Mouse (Mus musculus): ENCODE data around the gene Zfp653. TPM values are rescaled to one million over a fixed set of nuclear protein-coding genes. Genes with fewer than 3 reads are reported as not detected.

Zfp653 gene
- total RNA-seq, 2 experiments from 2014 or later, result 5.9 to 7.3 TPM

DNA sequence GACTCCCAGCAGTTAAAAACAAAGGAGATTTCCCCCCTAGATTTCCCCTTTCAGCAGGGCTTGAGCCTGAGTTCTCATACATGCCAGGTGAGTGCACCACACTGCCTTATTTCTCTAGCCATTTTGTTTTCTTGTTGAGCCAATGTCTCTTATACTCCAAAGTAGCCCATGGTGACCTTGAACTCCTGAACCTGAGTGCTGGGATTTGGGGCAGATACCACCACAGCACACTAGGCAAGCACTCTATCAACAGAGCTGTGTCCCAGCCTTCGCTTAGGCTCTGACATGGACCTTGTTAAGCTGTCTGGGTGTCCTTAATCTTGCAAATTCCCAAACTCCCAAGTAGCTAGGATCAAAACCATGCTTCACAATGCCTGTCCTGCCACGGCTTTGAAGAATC lies 29.3 kb downstream of the Zfp653 start:
- DNase-seq, result no peak
- intact Hi-C loops (cut with DNase I), result no loop called here

DNA sequence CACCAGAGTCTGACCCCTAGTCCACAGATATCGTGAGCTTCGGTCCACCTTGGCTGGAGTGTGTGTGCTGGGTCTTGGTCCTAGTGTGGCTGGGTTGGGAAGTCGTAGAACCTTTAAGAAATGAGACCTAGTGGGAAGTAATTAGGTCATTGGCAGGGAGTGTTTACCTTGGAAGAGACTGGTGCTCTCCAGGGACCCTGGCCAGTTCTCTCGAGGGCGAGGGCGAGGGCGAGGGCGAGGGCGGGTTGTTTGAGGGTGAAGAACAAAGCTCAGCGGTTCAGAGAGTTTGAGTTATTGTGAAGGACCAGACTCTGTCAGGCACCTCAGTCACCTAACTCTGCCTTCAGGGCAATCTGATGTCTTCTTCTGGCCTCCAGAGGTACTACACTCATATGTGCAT lies 33.4 kb downstream of the Zfp653 start:
- DNase-seq, result no peak
- intact Hi-C loops (cut with DNase I), result no loop called here

DNA sequence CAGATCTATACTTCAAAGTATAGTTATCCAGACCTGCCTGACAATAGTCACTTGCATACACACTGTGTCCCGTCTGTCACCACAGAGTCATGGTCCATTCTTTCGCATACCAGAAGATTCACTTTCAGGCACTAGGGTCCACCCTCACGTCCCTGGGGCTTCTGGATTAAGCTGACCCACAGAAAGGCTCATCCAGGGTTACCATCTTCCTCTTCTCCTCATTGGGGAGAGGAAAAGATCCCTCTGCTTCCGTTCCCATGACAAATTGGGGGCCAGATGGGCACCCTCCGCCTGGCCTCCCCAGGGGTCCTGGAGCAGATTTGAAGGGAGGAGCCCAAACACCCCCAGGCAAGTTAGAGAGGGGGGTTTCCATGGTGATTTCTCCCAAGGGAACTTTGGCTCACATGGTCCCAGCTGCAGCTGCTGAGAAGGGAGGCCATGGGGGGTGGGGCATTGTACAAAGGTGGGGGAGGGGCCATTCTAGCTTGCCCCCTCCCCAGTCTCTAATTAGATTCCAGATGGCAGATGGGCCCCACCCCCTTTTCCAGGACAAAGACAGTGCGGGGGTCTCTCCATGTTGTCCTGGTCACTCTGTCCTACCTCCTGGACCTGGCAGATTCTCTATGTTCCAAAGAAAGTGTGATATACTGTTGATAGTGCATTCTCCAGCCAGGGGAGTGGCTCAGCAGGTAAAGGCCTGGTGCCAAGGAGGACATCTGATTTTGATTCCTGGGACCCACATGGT lies 35.7 kb downstream of the Zfp653 start:
- intact Hi-C loops (cut with DNase I), result no loop called here
- no peak for DNase-seq

DNA sequence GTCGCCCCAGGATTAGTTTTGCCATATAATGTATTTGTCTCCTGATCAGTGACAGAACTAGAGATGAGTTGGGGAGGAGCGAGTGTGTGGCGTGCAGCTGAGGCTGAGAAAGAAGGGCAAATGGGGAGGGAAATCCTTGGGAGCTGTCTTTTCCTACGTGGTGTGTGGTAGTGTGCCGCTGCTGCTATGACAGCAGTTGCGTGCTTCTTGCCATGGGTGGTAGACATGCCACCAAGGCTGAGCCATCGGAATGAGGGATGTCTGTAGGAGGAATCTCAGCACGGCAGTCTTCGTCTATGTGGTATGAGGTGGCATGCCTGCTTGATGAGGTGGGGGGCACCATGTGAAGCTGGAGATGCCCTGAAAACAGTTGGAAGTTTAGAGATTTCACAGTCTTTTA lies 40.8 kb downstream of the Zfp653 start:
- intact Hi-C loops (cut with DNase I), result no loop called here
- no peak for DNase-seq

DNA sequence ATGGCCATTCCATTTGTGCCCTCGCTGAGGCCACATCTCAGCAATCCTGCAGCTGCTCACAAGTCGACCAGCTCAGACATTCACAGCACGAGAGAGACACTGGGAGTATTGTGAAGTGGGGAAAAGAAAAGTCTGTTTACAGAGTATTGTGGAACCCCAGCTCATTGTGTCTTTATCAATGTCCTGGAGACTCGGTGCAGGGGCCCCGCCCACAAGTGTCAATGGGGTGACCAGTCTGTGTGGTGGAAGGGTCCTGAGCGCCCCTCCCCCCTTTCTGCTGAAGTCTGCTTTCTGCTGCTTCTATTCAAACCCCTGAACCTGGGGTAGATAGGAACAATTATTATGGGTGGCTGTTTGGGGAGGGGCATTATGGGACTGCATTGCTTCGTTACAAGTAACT lies 42.7 kb downstream of the Zfp653 start:
- no peak for DNase-seq
- intact Hi-C loops (cut with DNase I), result no loop called here

DNA sequence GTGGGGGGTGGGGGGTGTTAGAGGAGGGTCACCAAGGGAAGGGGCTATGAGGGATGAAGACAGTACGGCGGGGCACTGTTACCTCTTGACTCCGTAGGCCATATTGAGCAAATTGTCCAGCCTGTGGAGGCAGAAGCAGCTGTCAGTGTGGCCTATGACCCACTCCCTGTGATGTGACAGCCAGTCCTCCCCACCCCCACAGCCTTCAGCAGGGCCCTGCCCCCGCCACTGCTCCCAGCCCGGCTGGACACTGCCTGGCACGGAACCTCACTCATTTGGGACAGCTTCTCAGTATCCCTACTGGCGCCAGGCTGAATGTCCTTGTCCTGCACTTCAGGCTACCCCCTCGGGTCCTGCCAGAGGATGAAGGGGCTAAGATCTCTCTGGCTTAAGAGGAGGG lies 46.6 kb downstream of the Zfp653 start:
- no peak for DNase-seq

DNA sequence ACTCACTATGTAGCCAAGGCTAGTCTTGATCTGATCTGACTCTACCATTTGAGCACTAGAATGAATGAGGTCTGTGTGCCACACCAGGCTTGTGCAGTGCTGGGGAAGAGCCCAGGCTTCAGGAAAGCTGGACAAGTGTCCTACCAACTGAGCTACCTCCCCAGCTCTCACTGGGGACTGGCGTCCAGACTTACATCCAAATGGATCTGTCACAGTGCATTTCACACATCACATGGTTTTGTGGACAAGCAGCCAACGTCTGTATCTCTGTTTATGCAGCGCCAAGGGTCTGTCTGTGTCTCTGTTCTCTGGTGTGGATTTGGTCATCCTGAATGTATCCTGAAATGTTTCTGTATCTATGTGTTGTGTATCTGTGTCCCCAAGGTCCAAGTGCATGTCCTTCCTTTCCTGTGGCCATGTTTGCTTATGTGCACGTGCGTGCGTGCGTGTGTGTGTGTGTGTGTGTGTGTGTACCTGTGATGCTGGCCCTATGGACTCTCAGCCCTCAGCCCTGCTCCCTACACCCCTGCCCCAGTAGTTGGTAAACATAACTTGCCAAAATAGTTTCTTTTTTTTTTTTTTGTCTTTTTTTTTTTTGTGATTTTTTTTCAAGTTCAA lies 53.9 kb downstream of the Zfp653 start:
- intact Hi-C loops (cut with DNase I), result no loop called here
- no peak for DNase-seq

More for the DNA sequence above, 46.6 kb downstream of the Zfp653 start:
- intact Hi-C loops (cut with DNase I), result no loop called here

DNA sequence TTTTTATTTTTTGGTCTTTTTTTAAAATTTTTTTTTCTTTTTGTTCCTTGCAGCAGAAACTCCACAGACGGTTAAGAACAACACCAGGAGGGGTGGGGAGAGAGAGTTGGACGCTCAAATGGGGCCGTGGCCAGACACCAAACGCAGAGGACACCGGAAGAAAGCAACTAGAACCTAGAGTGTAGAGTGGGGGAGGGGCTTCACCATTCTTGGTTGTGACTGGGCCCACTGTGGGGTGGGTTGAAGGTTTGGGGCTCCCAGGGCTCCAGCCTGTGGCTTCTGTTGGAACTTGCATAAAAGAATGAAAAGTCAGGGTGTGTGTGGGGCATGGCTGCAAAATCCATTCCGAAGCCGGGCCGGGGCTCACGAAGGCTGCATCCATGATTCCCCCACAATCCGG lies 54.9 kb downstream of the Zfp653 start:
- intact Hi-C loops (cut with DNase I), result no loop called here

DNA sequence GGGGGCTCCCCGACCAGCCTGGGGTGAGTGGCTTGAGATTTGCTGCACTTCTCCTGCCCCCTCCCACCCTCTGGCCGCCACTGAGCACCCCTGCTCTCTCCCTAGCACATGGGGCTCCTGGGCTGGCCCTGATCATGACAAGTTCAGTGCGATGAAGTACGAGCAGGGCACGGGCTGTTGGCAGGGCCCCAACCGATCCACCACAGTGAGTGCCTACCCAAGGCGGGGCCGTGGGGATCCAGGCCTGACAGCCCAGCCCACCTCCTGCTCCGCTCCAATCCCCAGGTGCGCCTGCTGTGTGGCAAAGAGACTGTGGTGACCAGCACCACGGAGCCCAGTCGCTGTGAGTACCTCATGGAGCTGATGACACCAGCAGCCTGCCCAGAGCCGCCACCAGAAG lies 58.4 kb downstream of the Zfp653 start:
- intact Hi-C loops (cut with DNase I), result no loop called here
- DNase-seq, result no peak

More for the DNA sequence above, 54.9 kb downstream of the Zfp653 start:
- no peak for DNase-seq

DNA sequence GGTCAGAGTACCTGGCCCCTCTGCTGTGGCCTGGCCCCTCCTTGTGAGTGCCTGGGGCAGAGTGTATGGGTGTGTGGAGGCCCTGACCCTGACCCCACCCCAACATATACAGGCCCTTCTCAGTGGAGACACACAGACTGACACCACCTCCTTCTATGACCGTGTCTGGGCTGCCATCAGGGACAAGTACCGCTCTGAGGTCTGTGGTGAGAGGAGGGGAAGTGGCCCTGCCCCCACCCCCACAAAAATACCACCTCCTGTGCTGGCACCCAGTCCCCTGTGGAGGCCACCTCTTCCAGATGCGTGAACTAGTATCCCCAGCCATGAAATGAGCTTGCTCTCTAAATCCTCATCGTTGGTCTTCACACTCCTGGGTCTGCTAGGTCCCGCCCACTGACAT lies 60.1 kb downstream of the Zfp653 start:
- intact Hi-C loops (cut with DNase I), result no loop called here
- DNase-seq, result no peak

Small RNAs within 50 kb of the gene (microRNA-seq; reads per million reads assigned to microRNA genes)
- gene Mir7084, result 0 to 0.70 reads per million in 2 experiments

Other genes starting within 250 kb of the Zfp653 start
- under 1 TPM in 1 of 2 experiments, not detected in 1; 0.31 TPM for gene Angptl8, start 235.9 kb downstream of the Zfp653 start, total RNA-seq (2021)
- gene Dock6, start 218.7 kb downstream of the Zfp653 start, total RNA-seq (2021), result 10 to 100 TPM; 63.0 to 66.5 TPM
- 10 to 100 TPM; 10.3 to 12.6 TPM for gene Rab3d, start 153.2 kb downstream of the Zfp653 start, total RNA-seq (2021)
- gene Ccdc159, start 143.9 kb downstream of the Zfp653 start, total RNA-seq (2021), result 1 to 10 TPM in 1 of 2 experiments, under 1 TPM in 1; 0.74 to 1.0 TPM
- gene Tmem205, start 143.8 kb downstream of the Zfp653 start, total RNA-seq (2021), result 10 to 100 TPM; 24.3 to 28.6 TPM
- 1 to 10 TPM; 2.2 to 2.4 TPM for gene Plppr2, start 134.3 kb downstream of the Zfp653 start, total RNA-seq (2021)
- gene Swsap1, start 115.6 kb downstream of the Zfp653 start, total RNA-seq (2021), result 1 to 10 TPM; 8.7 TPM
- 1 to 10 TPM; 3.1 to 4.0 TPM for gene Epor, start 107.9 kb downstream of the Zfp653 start, total RNA-seq (2021)
- 1 to 10 TPM; 1.3 to 1.4 TPM for gene Rgl3, start 81.9 kb downstream of the Zfp653 start, total RNA-seq (2021)
- not detected for gene Ccdc151, start 68.7 kb downstream of the Zfp653 start, total RNA-seq (2021)
- 10 to 100 TPM; 67.7 to 73.7 TPM for gene Prkcsh, start 68.6 kb downstream of the Zfp653 start, total RNA-seq (2021)
- gene Elavl3, start 19.4 kb downstream of the Zfp653 start, total RNA-seq (2021), result under 1 TPM; 0.26 to 0.47 TPM
- under 1 TPM in 1 of 2 experiments, not detected in 1; 0.64 TPM for gene Gm49318, start 117 bp downstream of the Zfp653 start, total RNA-seq (2021)
- 10 to 100 TPM; 79.0 to 82.6 TPM for gene Ecsit, start 14.1 kb upstream of the Zfp653 start, total RNA-seq (2021)
- gene Cnn1, start 27.8 kb upstream of the Zfp653 start, total RNA-seq (2021), result 1 to 10 TPM; 8.2 to 9.7 TPM
- gene Elof1, start 45.8 kb upstream of the Zfp653 start, total RNA-seq (2021), result 10 to 100 TPM; 43.5 to 44.0 TPM
- 1 to 10 TPM; 1.8 to 2.8 TPM for gene Acp5, start 64.3 kb upstream of the Zfp653 start, total RNA-seq (2021)
- 10 to 100 TPM; 35.3 to 35.6 TPM for gene Pigyl, start 85.5 kb upstream of the Zfp653 start, total RNA-seq (2021)
- gene Zfp872, start 116.7 kb upstream of the Zfp653 start, total RNA-seq (2021), result under 1 TPM; 0.17 to 0.20 TPM
- gene Zfp809, start 154.3 kb upstream of the Zfp653 start, total RNA-seq (2021), result 10 to 100 TPM; 26.9 to 35.2 TPM
- 1 to 10 TPM in 1 of 2 experiments, under 1 TPM in 1; 0.97 to 1.2 TPM for gene Zfp599, start 188.5 kb upstream of the Zfp653 start, total RNA-seq (2021)
- gene Zfp810, start 236.3 kb upstream of the Zfp653 start, total RNA-seq (2021), result 10 to 100 TPM; 12.3 to 13.9 TPM

All from heart, postnatal 10 days (tissue).